Mouse (Mus musculus) B cell, adult 62 days (primary cell): ENCODE measurements around the gene Ccnd2. TPM values are rescaled to one million over a fixed set of nuclear protein-coding genes. Genes with fewer than 3 reads are reported as not detected.

ENCODE experiments used
- total RNA-seq: library from RNA; stranded (reverse); gene quantifications from 4 replicates; pipeline ENCODE4 v1.2.4, GENCODE M21; 2023

Ccnd2 gene
- 66.9 to 100 TPM (median 71.1 TPM) in 4 replicates for total RNA-seq

DNA sequence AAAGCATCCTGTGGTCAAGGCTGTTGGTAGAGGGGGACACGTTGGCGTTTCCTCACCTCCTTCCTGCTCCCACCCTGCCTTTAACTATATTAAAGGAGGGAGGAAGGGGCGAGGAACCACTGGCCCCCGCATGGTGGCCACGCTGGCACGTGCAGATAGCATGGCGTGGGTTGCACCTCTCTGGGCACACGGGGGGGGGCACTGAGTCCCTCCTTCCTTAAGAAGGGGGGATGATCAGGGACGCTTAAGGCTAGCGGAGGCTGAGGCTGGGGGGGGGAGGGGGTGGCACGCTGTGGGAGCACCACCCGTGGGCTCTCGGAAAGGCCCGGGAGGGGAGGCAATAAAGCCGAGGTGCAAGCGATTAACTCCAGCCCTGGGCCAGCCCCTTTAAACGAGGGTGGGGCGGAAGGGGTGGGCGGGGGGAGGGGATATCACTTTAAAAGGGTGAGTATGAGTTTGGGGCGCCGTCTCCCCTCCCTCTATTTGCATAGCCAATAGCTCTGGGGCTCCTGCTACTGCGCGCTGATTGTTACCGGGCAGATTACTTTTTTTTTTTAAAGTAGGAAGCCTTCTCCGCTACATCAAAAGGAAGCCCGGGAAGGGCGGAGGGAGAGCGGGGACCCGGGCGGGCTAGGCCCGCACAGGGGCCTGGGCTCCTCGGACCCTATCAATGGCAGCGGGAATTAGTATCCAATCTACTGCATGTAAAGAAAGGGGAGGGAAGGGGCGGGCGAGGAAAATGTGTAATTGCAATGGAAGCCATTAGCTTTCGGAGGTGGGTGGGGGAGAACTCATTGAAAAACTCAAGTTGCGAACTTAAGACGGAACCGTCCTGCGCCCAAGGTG, at the start of gene Ccnd2:
Gene Ccnd2, minus strand, starts transcription at position 88 of the 846 bp plus-strand sequence.

GRCm38 (mm10) chr6:127109402-127109930, 42.5 kb downstream of the Ccnd2 start, which contains the start of gene Tigar:
Gene Tigar, minus strand, starts transcription at chr6:127109557.

Other genes starting within 250 kb of the Ccnd2 start
- 0.58 to 1.4 TPM (median 1.1 TPM) in 4 replicates for gene Dyrk4, start 230.4 kb downstream of the Ccnd2 start, total RNA-seq
- gene Rad51ap1, start 212.6 kb downstream of the Ccnd2 start, total RNA-seq: 1.8 to 4.1 TPM (median 3.0 TPM) in 4 replicates
- 37.3 to 43.4 TPM (median 38.8 TPM) in 4 replicates for gene D6Wsu163e, start 212.2 kb downstream of the Ccnd2 start, total RNA-seq
- not detected in 4 replicates for gene Fgf6, start 136.6 kb downstream of the Ccnd2 start, total RNA-seq
- not detected in 4 replicates for gene Fgf23, start 79.3 kb downstream of the Ccnd2 start, total RNA-seq
- 7.6 to 13.2 TPM (median 9.5 TPM) in 4 replicates for gene Tigar, start 42.6 kb downstream of the Ccnd2 start, total RNA-seq